Mouse (Mus musculus): ENCODE results near the gene Synrg.

Synrg gene

DNA sequence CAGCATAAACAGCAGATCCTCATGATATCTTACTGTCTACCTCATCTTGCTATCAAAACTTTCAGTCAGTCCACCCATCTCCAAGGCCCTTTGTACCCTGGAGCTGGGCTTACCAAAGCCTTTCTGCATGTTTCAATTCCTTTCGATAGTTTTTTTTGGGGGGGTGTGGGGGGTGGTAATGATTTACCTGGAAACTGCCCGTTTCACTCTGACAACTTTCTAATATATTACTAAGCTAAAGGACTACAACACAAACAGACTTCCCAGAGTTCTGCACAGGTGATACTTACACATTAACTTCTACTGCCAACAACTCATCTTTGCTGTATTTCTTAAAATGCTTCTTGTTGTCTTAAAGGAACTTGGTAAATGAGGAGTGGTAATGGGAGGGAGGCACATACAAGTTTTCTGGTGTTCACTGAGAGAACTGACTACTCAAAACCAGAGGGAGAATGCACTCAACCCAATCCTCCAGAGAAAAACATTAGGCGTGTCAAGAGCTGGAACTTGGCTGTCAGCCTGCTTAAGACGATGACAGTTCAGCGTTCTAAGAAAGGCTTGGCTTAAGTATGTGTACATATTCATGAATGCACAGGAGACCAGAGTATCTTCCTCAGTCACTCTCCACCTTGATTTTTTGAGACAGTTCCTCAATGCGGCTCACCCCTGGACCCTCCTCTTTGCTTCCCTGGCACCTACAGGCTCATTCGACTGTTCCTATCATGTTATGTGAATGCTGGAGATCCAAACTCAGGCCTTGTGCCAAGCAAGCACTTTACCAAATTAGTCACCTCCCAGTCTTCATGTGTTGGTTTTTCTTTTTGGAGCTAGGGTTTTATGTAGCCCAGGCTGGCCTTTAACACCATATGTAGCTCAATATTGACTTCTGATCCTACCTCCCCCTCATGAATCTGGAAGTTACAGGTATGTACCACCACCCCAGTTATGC is 109.9 kb downstream of the Synrg start:
- DNase-seq (ENCODE audit: low read depth in 2 of 2, low spot score in 2 of 2): no peak

DNA sequence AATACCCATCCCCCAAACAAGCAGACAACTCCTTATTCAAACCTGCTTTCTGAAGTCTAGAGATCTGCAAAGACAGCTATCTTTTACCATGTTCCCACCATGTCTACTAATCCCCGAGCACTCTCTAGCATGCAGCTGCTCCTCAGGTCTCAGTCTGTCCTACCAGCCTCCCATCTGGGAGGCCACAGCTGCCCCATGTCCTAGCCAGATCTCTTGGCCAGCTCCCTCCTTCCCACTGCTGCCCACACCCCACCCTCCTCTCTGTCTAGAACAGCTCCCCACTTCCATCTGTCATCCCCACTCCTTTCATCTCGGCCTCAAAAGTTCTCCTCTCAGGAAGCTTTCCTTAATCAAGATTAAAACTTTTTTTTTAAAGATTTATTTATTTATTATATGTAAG is 112.8 kb downstream of the Synrg start:
- DNase-seq (ENCODE audit: low read depth in 2 of 2, low spot score in 2 of 2): no peak

GRCm38 (mm10) chr11:84078601-84079000 is 114.4 kb downstream of the Synrg start:
- DNase-seq (ENCODE audit: low read depth in 2 of 2, low spot score in 2 of 2): no peak

DNA sequence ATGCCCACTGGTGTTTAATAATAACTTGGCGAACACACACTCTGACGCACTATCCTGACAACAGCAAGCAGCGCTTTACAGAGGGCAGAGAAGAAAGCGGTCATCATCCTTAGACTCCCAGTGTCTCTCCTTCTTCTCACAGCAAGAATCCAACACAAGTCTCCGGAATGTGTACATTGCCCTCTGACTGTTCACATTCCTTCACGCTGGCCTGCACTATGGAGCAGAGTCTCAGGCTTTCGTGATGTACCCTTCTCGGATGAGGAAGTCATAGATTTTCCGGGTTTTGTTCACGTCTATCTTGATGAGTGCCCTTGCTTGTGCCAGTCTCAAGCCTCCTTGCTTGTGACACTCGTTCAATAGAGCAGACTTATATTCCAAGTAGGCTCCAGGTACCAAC is 115.1 kb downstream of the Synrg start:
- no peak for DNase-seq (ENCODE audit: low read depth in 2 of 2, low spot score in 2 of 2)

- DNase-seq (ENCODE audit: low read depth in 2 of 2, low spot score in 2 of 2): no peak
Observed at GRCm38 (mm10) chr11:84079887-84080286, 115.7 kb downstream of the Synrg start.

DNA sequence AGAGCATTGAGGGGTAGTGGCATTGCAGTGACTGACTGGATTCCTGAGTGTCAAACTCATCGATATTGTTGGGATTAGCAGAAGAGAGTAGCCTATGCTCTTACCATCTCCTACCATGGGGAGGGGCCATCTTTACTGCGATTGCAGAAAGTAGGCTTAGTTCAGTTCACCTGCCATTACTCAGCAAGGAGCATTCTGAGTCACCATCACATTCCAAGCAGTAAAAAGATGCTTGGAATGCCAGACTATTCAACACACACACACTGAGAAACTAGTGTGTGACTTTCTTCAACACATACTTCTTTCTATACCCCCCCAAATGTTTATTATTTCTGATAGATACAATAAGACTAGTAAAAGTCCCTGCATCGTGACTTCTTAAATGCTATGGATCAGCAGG is 116.1 kb downstream of the Synrg start:
- no peak for DNase-seq (ENCODE audit: low read depth in 2 of 2, low spot score in 2 of 2)

DNA sequence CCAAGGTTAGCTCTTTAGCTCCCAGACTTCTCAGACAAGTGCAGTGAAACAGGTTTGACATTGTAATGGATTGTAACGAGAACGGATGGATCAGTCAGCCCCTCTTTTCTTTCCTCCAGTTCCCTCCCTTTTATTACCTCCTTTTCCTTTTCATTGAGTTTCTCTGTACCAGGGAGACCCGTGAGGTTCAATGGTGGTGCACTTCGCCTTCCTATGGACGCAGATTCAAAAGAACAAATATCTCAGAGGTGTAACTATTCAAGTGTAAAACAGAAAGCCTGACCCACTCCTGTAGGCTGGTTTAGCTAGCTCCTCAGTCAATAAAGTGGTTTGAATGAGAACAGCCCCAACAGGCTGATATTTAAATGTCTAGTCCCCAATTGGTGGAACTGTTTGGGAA is 117.7 kb downstream of the Synrg start:
- no peak for DNase-seq (ENCODE audit: low read depth in 2 of 2, low spot score in 2 of 2)

DNA sequence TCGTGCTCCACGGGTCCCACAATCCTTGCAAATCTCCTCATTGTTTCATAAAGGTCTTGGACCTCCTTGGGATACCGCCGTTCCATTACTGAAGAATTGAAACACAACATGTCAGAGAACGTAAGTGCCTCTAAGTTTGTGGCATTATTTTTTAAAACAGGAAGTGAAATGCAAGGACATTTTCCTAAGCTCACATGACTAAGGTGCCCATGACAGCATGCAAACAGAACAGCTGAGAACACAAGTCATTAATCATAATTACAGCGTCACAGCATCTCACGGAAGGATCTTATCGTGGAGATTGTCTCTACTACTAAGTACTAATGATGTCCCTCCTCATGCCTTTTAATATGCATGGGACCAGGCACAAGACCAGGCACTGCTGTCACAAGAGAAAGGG is 126.3 kb downstream of the Synrg start:
- DNase-seq (ENCODE audit: low read depth in 2 of 2, low spot score in 2 of 2): no peak

All from CD8-positive naive resting alpha-beta T cell, adult 2 months (primary cell).